In the genomic region with DNA sequence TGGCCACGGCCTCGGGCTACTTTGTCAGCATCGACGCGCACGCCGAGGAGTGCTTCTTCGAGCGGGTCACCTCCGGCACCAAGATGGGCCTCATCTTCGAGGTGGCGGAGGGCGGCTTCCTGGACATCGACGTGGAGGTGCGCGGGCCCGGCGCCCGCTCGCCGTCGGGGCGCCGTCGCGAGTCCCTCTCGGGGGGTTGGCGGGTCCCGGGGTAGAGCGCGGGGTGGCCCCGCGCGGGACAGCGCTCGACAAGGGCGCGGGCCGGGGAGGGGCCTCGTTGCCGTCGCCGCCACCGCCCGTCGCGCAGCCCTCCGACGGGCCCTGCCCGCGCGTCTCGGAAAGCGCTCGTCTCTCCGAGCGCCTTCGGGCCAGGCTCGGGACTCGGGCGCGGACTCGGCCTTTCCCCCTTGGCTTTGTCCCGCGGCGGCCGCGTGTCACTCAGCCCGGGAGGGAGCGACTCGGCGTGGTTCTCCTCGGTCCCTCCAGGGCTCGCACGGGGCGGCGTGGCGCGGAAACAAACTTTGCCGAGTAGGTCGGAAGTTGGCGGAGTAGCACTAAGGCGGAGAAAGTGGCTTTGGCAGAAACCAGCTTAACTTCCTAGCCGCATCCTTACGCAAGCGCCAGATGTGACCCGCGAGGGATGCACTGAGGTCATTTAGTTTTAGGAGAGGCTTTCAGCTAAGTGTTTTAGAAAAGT, we compare ENCODE assay signal across 1 mouse cellular context.
TF ChIP-seq lines count a peak whose summit lies in the region.

No protein-coding gene starts in this region.

TF ChIP-seq in MEL, 35 proteins besides CTCF, POLR2A, EP300 and RAD21 (continued from another document):
- TF ChIP-seq SMC3 (IDR thresholded peaks at IDR 0.05; ENCODE audit: low read depth, low read length), result no peak
- peak; percentile 48; the same call in 1 of the 2 replicates for TF ChIP-seq ZMIZ1 (IDR thresholded peaks at IDR 0.05; ENCODE audit: low read depth, low read length)
- no peak for TF ChIP-seq E2F4 (IDR thresholded peaks at IDR 0.05; ENCODE audit: borderline replicate concordance, low read depth, low read length)
- no peak for TF ChIP-seq GABPA (IDR thresholded peaks at IDR 0.05; ENCODE audit: low read depth, low read length)
- no peak for TF ChIP-seq TCF12 (IDR thresholded peaks at IDR 0.05; ENCODE audit: low read depth, low read length)
- TF ChIP-seq KAT2A (conservative IDR thresholded peaks at IDR 0.05; ENCODE audit: low read depth, low read length), result no peak
- TF ChIP-seq JUND (IDR thresholded peaks at IDR 0.05; ENCODE audit: low read depth, low read length), result no peak
- no peak for TF ChIP-seq MYC (IDR thresholded peaks at IDR 0.05; ENCODE audit: low read depth, low read length)
- no peak for TF ChIP-seq ZKSCAN1 (IDR thresholded peaks at IDR 0.05; ENCODE audit: low read depth, low read length)
- no peak for TF ChIP-seq MEF2A (IDR thresholded peaks at IDR 0.05; ENCODE audit: extremely low read depth, insufficient replicate concordance, low read depth, low read length, poor library complexity, severe bottlenecking)
- TF ChIP-seq MYB (IDR thresholded peaks at IDR 0.05; ENCODE audit: low read depth, low read length), result no peak
- TF ChIP-seq SIN3A (IDR thresholded peaks at IDR 0.05; ENCODE audit: low read length), result peak; percentile 47; the same call in 1 of the 2 replicates
- TF ChIP-seq TBP (IDR thresholded peaks at IDR 0.05; ENCODE audit: low read depth, low read length), result no peak
- TF ChIP-seq MXI1 (IDR thresholded peaks at IDR 0.05; ENCODE audit: low read depth, low read length), result peak; percentile 64; the same call in 1 of the 2 replicates
- 0 out of 2 replicates have a peak, but pooled peaks have one; percentile 36 for TF ChIP-seq CHD1 (IDR thresholded peaks at IDR 0.05; ENCODE audit: low read depth, low read length)
- no peak for TF ChIP-seq MAZ (IDR thresholded peaks at IDR 0.05; ENCODE audit: low read depth, low read length)
- no peak for TF ChIP-seq ZC3H11A (IDR thresholded peaks at IDR 0.05; ENCODE audit: low read depth, low read length)
- no peak for TF ChIP-seq POLR2AphosphoS2 (IDR thresholded peaks at IDR 0.05; ENCODE audit: low read length)
- no peak for TF ChIP-seq POLR2AphosphoS5 (IDR thresholded peaks at IDR 0.05; ENCODE audit: borderline replicate concordance, low read depth, low read length)
- TF ChIP-seq BHLHE40 (IDR thresholded peaks at IDR 0.05; ENCODE audit: borderline replicate concordance, low read depth, low read length), result no peak
- no peak for TF ChIP-seq HCFC1 (IDR thresholded peaks at IDR 0.05; ENCODE audit: low read depth, low read length)
- TF ChIP-seq USF1 (IDR thresholded peaks at IDR 0.05; ENCODE audit: low read depth, low read length), result no peak
- TF ChIP-seq GATA1 (IDR thresholded peaks at IDR 0.05; ENCODE audit: low read depth, low read length), result no peak
- no peak for TF ChIP-seq MAFK (IDR thresholded peaks at IDR 0.05; ENCODE audit: borderline replicate concordance, low read depth, low read length)
- TF ChIP-seq CHD2 (IDR thresholded peaks at IDR 0.05; ENCODE audit: low read length), result no peak
- TF ChIP-seq NELFE (IDR thresholded peaks at IDR 0.05; ENCODE audit: low read depth, low read length), result peak; percentile 54
- TF ChIP-seq UBTF (IDR thresholded peaks at IDR 0.05; ENCODE audit: borderline replicate concordance, insufficient read depth, low read depth, low read length), result peak; percentile 68; the same call in 1 of the 2 replicates
- TF ChIP-seq ELF1 (IDR thresholded peaks at IDR 0.05; ENCODE audit: low read depth, low read length), result no peak
- TF ChIP-seq USF2 (IDR thresholded peaks at IDR 0.05; ENCODE audit: borderline replicate concordance in 1 of 2, insufficient read depth in 1 of 2, low read depth in 1 of 2, low read length in 2 of 2), result no peak
- TF ChIP-seq ETS1 (IDR thresholded peaks at IDR 0.05; ENCODE audit: low read depth, low read length), result no peak
- no peak for TF ChIP-seq ZNF384 (IDR thresholded peaks at IDR 0.05; ENCODE audit: low read depth, low read length)
